Mouse (Mus musculus): Measurements from ENCODE around the gene Serbp1.
"Not testable (repeated sequence)": the region's sequence is repeated elsewhere in the genome, so short reads cannot be mapped to it uniquely, and the experiment has no call there.

Gene Serbp1

GRCm38 (mm10) chr6:67237977-67238376, at the start of gene Serbp1:
Gene Serbp1 (plus strand): TSS chr6:67238176.
- DNase-seq = no peak

- DNase-seq = no peak
These were observed 44.4 kb upstream of the Serbp1 start for GRCm38 (mm10) chr6:67193591-67193990.

- DNase-seq = no peak
These were observed 43.4 kb upstream of the Serbp1 start for GRCm38 (mm10) chr6:67194606-67195005.

GRCm38 (mm10) chr6:67195148-67195611, 42.8 kb upstream of the Serbp1 start:
- no peak for DNase-seq

GRCm38 (mm10) chr6:67196821-67197220, 41.2 kb upstream of the Serbp1 start:
- DNase-seq = no peak

- peak in 1 of 2 experiments; percentile 64 for DNase-seq
These were observed 39.9 kb upstream of the Serbp1 start for GRCm38 (mm10) chr6:67198085-67198484.

- DNase-seq = no peak
These were observed 37.2 kb upstream of the Serbp1 start for GRCm38 (mm10) chr6:67200715-67201322.

- DNase-seq = no peak
These were observed 32.6 kb upstream of the Serbp1 start for GRCm38 (mm10) chr6:67205081-67206037.

GRCm38 (mm10) chr6:67212362-67212761, 25.6 kb upstream of the Serbp1 start:
- DNase-seq = no peak

- no peak for DNase-seq
These were observed 24.4 kb upstream of the Serbp1 start for GRCm38 (mm10) chr6:67213429-67214098.

GRCm38 (mm10) chr6:67217402-67217801, 20.6 kb upstream of the Serbp1 start:
- DNase-seq = no peak

- DNase-seq = no peak
These were observed 20.1 kb upstream of the Serbp1 start for GRCm38 (mm10) chr6:67217846-67218245.

- DNase-seq = no peak
These were observed 19.4 kb upstream of the Serbp1 start for GRCm38 (mm10) chr6:67218566-67218965.

GRCm38 (mm10) chr6:67219931-67220330, 18.0 kb upstream of the Serbp1 start:
- DNase-seq = not testable (repeated sequence)

- no peak for DNase-seq
These were observed 17.2 kb upstream of the Serbp1 start for GRCm38 (mm10) chr6:67220731-67221130.

- DNase-seq = no peak
These were observed 14.9 kb upstream of the Serbp1 start for GRCm38 (mm10) chr6:67223082-67223481.

- no peak for DNase-seq
These were observed 14.5 kb upstream of the Serbp1 start for GRCm38 (mm10) chr6:67223499-67223898.

GRCm38 (mm10) chr6:67226286-67226685, 11.7 kb upstream of the Serbp1 start:
- no peak for DNase-seq

GRCm38 (mm10) chr6:67228459-67229107, 9.4 kb upstream of the Serbp1 start:
- DNase-seq = no peak

GRCm38 (mm10) chr6:67229521-67229920, 8.5 kb upstream of the Serbp1 start:
- DNase-seq = no peak

- no peak for DNase-seq
These were observed 8.0 kb upstream of the Serbp1 start for GRCm38 (mm10) chr6:67229922-67230518.

- DNase-seq = no peak
These were observed 7.0 kb upstream of the Serbp1 start for GRCm38 (mm10) chr6:67230950-67231349.
